Mouse (Mus musculus) cerebellum, postnatal 25 days (tissue): Measurements from ENCODE around the gene Slit2.

ENCODE experiments used
- DNase-seq, 2 experiments: peaks; one replicate each; pipeline ENCODE4 v3.0.0; 2021; ENCODE audit warnings: mixed read lengths in 2 of 2

The Slit2 gene

DNA sequence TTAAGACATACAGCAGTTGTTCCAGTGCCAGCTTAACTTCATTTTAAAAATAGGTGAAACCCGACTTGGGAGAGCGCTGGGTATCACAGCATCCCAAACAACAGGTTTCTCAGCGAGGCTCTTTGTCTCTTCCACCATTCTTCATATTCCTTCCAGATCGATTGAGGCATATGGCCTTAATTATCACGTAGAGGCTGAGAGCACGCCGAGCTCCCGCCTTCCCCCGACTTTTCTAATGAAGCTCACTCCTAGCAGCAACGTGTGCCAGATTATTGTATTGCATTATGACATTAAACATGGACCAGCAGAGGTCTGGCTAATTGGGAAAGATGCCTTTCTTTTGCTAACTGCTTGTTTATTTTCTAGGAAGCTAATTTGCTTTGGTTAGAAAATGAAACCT lies 75.7 kb downstream of the Slit2 start:
- no peak for DNase-seq

DNA sequence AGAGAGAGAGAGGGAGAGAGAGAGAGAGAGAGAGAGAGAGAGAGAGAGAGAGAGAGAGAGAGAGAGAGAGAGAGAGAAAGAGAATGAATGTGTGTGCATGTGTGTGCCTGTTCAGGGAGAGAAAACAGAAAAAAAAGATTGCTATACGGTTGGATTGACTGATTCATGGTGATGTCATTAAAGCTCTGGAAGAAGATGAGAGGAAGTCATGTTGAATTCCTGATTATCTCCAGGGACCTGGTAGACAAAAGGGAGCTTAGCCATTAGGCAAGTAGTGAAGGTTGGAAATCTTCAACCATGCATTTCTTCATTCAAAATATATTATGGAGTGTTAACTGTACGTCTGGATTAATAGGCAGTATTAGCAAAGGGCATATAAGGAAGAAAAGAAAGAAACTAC lies 77.8 kb downstream of the Slit2 start:
- DNase-seq = no peak

DNA sequence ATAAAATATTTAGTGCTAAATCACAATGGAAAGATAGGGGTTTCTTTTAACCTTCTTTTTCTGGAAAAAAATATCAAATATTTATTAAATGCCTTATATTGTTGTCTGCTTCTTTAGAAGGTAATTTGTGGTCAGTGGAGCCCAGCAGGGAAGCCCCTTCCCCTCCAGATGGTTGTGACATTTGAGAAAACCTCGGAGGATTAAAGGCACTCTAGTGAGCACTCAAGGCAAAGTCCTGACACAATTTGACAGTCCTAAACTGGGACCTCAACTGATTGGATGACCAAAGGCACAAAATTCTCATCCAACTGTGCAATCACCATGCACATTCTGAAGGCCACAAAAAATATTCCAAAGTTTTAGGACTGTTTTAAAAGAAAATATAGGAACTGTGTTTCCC lies 95.8 kb downstream of the Slit2 start:
- DNase-seq = no peak

DNA sequence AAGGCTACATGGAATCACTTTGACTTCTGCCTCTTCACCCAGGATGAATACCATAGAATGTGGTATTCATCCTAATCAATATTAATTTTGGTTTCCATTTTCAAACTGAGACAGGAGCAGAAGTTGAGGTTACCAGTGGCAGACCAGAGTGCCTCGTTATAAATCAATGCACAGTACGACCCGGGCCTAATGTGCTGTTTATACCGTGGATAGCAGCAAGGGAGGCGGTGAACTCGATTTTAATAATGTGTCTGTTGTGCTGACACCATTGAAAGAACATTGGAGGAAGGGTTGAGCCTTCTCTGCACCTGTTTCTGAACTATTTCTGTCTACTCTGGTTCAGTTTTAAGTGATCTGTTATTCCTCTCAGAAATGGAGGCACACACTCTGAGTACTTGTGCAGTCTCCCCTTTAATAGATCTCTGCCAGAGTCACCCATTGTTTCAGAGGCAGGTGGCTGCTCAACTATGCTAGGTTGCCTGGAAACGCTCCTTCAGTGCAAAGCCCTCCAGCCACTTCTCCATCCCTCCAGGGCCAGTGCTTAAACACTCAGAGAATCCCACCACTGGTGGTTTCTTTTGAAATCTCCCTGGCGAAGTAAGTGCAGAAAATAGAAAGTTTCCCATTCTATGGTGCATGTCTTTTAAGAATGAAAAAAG lies 98.4 kb downstream of the Slit2 start:
- no peak for DNase-seq

DNA sequence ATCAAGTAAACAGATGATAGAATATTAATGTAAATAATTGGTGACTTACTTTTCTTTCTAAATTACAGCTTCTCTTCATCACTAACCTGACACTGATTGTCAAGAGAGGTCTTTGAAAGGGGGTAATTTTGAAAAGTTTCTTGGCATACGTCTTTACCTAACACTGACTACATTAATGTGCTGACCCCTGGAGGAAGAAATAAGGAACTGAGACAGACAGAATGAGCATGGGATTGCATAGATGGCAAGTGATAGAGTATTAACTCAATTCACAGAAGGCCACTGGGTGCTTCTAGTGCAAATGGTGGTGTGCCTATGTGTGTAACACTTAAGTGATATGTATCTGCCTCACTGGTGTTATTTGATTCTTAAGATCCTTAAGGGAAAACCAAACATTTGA lies 130.5 kb downstream of the Slit2 start:
- DNase-seq = no peak

DNA sequence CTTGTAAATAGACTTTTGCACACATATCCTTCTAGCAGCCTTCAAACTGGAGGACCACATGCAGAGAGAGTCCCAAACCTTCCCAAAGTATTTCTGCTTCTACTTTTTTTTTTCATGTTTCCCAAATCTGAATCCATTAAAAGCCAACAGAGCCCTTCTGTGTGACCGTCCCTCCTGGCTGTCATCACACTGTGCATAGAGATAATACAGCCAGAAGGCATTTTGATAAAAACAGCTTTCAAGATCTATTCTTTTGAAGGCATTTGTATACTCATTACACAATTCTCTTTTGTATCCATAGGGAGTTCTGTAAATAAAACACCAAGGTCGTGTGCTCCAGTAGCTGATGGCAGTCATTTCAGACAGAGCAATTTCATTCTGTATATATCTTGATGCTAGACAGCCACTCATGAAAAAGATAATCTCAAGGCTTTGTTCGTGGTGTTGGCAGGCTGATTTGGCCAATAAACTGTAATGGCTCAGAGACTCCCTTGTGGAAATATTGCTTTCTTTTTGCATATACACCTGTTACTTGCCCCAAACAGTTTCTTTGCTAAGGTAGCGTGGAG lies 132.1 kb downstream of the Slit2 start:
- DNase-seq = no peak

DNA sequence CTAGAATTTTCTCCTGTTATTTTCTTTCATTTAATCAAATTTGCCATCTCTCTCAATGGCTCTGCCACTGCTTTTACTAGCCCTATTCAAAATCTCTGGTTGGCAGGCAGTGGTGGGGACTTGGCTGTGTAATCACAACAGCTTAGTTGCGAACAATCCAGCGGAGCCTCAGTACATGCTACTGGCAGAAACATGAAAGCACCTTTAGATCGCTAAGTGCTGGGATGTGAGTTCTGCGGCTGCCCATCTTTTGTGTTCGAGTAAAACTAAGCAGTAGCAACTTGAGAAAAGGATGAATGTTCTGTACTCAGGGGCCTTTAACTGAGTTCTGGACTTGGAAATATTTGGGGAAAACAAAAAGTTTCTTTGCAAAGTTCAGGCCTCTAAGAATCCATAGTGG lies 139.7 kb downstream of the Slit2 start:
- DNase-seq = no peak

DNA sequence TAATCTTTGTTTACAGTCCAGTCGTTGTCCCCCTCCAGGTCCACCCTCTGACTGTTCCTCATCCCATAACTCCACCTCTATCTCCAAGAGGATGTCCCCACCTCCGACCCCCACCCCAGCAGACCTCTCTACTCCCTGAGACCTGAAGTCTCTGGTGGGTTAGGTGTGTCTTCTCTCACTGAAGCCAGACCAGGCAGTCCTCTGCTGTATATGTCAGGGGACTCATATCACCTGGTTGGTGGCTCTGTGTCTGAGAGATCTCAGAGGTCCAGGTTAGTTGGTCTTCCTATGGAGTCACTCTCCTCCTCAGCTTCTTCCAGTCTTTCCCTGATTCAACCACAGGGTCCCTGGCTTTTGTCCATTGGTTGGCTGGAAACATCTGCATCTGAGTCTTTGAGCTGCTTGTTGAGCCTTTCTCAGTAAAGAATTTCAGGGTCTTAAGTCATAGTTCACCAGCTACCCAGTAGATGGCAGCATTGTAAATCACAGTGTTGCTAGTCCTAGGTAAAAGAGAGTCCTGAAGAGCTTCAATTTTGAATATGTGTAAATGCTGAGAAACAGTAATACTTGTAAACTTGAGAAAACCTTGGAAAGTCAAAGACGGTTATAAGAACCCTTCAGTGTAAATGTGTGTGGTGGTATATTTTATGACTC lies 143.0 kb downstream of the Slit2 start:
- DNase-seq = peak in 1 of 2 experiments; percentile 15

DNA sequence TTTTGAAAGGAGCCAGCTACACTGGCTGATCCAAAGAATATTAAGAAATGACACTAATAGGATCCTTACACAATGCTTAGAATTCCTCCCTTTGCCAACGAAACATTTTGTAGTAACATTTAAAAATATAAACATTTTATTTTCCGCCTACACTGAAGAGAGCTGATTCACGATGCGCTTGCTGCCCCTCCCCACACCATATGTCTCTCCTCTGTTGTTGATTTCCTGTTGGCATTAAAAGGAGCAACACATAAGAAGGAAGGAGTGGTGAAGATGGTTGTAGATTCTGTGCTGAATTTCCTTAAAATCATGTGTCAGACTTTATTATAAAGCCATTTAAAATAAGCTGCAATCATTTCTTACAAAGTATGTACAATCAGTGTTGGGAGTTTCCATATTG lies 147.0 kb downstream of the Slit2 start:
- DNase-seq = no peak

DNA sequence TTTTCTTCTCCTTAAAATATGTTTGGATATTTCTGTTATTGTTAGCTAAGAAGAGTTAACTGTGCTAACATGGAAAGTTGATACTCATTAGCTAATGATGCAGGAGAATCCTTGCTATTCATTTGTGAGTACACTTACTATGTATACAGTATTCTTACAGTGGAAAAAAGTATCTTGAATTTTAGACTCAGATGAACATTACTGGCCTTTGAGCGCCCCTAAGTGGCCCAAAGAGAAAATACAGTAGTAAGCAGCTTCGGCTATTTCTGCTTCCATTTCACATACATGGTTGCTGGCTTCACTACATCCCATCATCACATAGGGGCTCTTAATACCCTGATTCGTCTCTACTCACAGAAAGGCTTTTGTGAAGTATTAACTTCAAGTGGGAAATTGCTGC lies 153.6 kb downstream of the Slit2 start:
- DNase-seq = peak; percentile 11 to 34

DNA sequence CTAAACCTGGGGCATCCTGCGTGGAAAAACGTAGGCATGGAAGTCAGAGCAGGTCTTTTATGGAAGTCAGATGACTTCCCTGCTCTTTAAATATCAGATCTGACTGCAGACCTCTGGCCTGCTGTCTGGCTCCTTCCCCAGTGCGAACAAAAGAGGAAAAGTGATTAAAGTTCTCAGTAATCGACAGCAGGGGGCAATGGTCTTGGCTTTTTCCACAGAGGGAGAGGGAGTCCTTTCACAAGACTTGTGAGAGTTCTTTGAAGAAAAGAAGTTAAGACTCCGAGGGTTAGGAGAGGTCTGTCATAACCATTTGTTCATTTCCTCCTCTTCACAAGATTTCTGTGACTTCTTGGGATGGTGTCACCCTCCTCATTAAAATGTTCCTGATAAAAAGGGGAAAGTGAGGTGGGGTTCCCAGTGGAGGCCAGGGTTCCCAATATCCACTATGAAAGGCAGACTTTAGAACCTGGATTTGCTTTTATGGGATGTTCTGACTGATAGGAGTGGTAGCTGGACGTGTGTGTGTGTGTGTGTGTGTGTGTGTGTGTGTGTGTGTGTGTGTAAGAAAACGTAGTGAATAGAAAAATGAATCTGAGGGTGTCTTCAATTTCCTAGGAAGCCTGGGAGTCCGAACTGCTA lies 156.0 kb downstream of the Slit2 start:
- DNase-seq = no peak

DNA sequence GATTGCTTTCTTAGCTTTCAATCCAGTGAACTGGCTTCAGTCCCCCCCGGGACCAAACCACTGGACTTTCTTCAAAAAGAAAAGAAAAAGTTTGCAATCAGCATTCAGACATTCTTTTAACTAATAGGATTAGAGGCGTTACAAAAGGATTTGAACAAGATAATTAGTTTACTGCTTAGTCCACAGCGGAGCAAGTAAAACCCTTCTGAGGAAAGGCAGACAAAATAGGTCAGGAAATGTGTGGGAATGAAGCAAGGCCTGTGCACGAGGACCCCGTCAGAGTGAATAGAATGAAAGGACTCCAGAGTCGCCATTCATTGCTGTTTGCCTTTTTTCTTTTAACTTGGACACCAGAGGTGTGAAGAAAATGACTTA lies 156.5 kb downstream of the Slit2 start:
- DNase-seq = no peak

DNA sequence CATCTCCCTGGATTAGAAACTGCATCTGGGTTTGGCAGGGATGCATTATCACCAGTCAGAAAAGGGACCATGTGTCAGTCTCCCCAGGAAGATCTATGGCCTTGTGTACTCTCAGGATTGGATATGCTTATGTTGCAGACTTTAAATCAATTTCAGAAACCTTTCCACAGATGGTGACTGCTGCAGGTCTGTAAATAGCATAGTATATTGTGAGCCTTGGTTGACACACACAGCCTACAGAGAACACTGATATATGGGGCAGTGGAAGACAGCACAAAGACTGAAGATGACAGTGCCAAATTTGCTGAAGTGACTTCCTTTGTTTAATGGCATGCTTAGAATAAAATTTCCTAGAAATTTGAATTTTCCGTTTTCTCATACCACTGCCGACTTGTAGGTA lies 163.1 kb downstream of the Slit2 start:
- DNase-seq = no peak

DNA sequence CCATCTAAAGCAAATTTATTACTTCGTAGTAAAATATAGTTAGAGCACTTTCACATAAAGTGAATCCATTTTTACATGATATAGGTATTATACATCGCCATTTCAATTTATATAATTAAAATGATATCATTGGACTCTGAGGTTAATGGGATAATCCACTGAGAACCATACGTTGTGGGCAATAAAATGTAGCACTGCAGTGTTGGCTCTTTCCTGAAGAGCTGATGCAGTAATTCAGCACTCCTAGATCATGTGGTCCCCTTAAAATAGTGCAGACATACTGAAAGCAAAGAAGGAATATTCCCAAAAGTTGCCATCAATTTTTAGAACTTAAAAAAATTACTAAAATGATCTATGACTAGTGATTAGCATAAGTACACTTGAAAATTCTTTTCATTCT lies 177.9 kb downstream of the Slit2 start:
- no peak for DNase-seq

DNA sequence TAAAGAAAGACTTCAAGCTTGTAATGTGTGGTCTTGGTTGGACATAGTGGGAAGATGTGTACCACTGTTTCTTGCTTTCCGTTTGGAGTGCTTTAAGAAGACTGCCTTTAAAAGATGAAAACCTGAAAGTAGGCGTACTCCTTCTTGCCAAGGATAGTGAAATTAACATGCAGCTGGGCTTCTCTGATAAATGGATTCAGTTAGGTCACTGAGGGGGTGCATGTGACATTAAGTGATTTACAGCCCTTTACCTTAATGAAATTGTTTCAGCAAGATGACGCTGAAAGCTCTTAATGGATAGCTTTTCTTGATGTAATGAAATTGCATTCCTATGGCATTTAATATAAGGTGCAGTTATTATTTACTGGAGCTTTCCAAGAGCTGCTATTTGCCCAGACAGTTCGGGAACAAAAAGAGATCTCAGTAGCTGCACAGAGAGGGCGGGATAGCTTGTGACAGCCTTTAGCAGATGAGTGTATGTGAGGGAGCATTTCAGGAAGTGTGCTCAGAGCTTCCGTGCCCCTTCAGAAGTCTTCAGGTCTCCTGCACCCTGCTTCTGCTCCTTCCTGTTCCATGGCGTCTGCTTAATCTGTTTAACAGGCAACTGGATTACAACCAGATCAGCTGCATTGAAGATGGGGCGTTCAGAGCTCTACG lies 198.8 kb downstream of the Slit2 start:
- DNase-seq = no peak

DNA sequence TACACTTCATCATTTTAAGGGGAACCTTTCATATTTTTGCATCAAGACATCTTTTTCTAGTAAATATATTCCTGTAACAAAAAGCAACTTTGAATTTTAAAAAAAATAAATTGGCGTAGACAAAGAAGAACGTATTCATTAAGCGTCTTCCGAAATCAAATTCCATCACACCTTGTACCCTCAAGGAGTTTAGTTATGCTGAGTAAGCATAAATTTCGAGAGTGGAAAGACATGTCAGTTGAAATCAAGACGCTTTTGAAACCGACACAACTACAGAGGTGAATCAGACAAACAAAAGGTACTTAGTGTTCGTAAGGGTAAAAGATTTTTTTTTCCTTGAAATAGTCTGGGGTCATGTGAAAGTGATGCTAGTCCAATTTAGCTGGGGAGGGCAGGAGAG lies 201.4 kb downstream of the Slit2 start:
- DNase-seq = no peak

DNA sequence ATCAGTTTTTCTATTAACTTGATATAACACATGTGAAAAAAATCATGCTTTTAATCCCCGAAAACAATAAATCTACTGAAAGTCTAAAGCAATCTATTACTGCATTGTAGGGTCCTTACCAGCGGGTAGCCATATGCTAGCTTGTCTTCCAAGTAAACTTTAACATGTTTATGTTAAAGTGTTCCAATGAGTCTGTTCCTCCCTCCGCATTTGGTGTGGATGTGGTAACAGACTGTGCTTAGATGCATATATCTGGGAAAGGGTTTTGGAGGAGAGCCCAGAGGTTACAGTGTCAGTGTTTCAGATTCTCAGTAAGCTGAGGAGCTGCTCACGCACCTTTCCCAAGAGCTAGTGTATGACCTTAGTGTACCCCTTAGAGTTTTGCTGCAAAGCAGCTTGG lies 204.9 kb downstream of the Slit2 start:
- DNase-seq = no peak

DNA sequence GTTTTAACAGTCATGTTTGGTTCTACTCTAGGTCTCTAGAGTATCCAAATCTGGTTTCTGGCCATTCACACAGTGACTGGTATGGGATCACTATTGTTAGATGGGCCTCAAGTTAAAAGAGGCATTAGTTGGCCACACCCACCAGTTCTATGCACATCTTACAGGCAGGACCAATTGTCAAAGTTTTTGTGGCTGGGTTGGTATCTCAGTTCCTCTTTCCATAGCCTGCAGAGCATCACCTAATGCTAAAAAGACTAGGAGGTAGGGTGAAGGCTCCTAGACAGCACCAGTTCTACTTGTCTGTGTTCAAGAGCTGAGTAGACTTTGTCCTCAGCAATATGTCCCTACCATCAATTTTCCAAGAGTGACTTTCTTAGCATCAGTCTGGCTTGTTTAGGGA lies 216.4 kb downstream of the Slit2 start:
- DNase-seq = no peak

DNA sequence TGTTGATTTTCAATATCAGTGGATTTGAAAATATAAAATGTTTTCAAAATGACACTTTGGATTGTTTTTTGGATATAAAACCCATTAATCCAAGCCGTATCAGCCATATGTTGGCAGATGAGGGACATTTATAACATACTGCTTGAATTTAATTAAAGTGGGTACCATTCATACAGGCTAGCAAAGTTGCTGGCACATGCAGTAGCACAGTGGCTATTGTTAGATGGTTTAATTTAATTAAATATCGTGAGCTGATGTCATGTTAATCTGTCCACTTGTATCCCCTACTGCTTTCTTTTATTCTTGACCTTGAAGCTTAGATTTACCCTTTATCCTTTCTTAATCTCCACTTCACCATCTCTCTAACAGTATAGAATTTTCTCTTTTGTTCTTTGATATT lies 232.3 kb downstream of the Slit2 start:
- DNase-seq = no peak

DNA sequence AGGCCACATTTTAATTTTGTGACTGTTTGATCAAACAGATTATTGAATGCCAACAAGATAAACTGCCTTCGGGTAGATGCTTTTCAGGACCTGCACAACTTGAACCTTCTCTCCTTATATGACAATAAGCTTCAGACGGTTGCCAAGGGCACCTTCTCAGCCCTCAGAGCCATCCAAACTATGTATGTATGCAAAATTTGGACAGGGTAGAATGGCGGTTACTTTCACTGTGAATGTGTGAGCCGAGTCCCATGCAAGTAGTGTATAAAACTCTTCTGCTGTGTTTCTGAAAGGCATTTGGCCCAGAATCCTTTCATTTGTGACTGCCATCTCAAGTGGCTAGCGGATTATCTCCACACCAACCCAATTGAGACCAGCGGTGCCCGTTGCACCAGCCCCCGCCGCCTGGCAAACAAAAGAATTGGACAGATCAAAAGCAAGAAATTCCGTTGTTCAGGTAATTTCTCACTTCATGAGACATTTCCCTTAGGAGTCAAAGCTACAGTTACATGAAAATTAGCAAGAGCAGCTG lies 236.8 kb downstream of the Slit2 start:
- DNase-seq = no peak

DNA sequence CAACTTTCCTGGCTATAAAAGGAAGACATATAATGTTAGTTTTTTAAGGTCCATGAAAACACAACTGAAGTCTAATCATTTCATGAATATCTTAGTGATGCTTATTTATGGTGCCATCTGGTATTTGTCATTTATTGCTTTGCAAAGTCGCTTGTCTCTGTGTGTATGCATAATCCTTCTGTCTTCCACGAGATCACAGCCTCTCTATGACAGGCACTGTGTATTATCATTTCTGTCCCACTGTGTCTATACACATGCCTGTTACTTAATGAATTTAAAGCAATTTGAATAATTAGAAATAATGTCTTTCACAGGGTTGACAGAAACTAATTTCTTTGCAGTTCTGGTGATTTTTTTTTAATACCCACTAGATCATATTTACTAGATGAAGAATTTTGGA lies 242.6 kb downstream of the Slit2 start:
- DNase-seq = no peak

DNA sequence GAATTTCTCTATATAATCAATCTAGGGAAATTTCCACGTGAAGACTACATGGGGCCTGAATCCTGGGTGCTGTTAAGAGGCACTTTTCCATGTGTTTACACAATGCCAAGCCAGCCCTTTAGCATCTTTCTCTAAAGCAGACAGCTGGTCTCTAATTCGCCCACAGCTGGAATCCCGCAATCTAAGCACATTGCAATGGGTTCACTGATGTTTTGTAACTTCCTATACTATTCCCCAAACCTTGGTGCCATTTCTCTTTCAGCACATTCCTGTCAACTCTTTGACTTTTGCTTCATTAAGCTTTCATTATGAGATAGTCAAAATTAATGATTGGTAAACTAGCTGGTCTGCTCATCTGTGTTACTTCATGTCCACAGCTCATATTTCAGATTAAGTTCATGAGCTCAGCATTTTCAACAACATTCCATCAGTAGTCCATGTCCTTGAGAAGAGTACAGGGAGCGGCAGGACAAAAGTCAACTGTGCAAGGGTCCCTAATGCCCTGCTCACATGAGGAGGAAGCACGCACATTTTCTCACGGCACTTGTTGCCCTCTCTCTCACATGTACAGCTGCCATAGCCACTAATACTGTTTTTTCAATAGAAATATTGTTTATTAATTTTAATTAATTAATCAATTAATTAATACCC lies 247.6 kb downstream of the Slit2 start:
- DNase-seq = no peak

DNA sequence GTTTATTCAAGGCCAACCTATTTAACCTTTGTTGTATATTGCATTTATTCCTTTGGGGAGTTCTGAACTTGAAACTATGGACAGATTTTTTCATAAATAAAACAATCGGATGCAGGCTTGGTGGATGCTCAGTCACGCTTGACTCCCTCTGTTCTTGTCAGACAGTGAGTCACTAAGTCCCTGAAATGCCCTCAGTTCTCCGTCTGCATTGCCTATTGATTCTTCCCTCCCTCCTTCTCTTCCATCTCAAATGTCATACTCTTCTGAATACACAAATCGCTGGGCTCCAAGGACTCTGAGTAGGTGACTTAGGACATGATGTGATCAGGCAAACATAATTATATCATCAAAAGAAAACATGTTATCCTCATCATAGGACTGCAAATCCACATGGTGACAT lies 251.8 kb downstream of the Slit2 start:
- DNase-seq = no peak
